Mouse (Mus musculus) stomach, postnatal 0 days (tissue): ENCODE measurements at regions not wholly inside any gene's neighbourhood (a gene's known extent, or its start where the extent isn't known, plus 50 kb on each side); places are given as distances from the start of the nearest gene placed in this dataset.
A peak's percentile ranks its signal among the peaks of the same experiment; 100 is the strongest.

ENCODE experiments used
- ATAC-seq: fragments of 200-750 bp; cut with Nextera tagmentation; 2 replicates; pipeline ENCODE4 v1.8.0; 2017; ENCODE audit not compliant: low FRiP score, low TSS enrichment
- DNase-seq: peaks from one replicate; pipeline ENCODE4 v3.0.0-alpha.2; 2016; ENCODE audit warnings: low spot score
- H3K27ac ChIP-seq: fragments of 300-500 bp; sonication (generic); replicated peaks from 2 replicates; pipeline ENCODE4 v1.5.1; 2014; ENCODE audit warnings: mild to moderate bottlenecking, control low read depth
- H3K27me3 ChIP-seq: fragments of 300-500 bp; sonication (generic); 2 replicates; pipeline ENCODE4 v1.6.1; 2014; ENCODE audit warnings: low read length; ENCODE audit not compliant: control insufficient read depth, insufficient read depth
- H3K36me3 ChIP-seq: fragments of 300-500 bp; sonication (generic); 2 replicates; pipeline ENCODE4 v1.6.1; 2014; ENCODE audit warnings: low read length, mixed read lengths; ENCODE audit not compliant: control insufficient read depth, insufficient read depth
- H3K4me1 ChIP-seq: fragments of 300-500 bp; sonication (generic); replicated peaks from 2 replicates; pipeline ENCODE4 v1.6.1; 2014; ENCODE audit warnings: antibody characterized with exemption; ENCODE audit not compliant: control insufficient read depth, insufficient read depth
- H3K4me2 ChIP-seq: fragments of 300-500 bp; sonication (generic); replicated peaks from 2 replicates; pipeline ENCODE4 v1.6.1; 2014; ENCODE audit warnings: low read depth, mild to moderate bottlenecking, control low read depth, moderate library complexity
- H3K4me3 ChIP-seq: fragments of 300-500 bp; sonication (generic); 2 replicates; pipeline ENCODE4 v1.5.1; 2014; ENCODE audit warnings: low read depth, low read length, control low read depth
- H3K9ac ChIP-seq: fragments of 300-500 bp; sonication (generic); 2 replicates; pipeline ENCODE4 v1.6.1; 2014; ENCODE audit warnings: mild to moderate bottlenecking, low read length, control low read depth, mixed read lengths
- H3K9me3 ChIP-seq: fragments of 300-500 bp; sonication (generic); 2 replicates; pipeline ENCODE4 v1.6.1; 2016; ENCODE audit warnings: low read length; ENCODE audit not compliant: control insufficient read depth
- CTCF ChIP-seq: IDR thresholded peaks from 2 replicates; pipeline ENCODE4 v1.5.1; 2016; ENCODE audit warnings: antibody characterized with exemption, low read depth, mild to moderate bottlenecking, moderate library complexity
- EP300 ChIP-seq: optimal IDR thresholded peaks from 2 replicates; pipeline ENCODE3; 2016; ENCODE audit warnings: antibody characterized with exemption
- WGBS: fragments of 180-500 bp; shearing (Covaris S2); extraction: QIAGEN DNeasy Blood & Tissue Kit; methylation state at CpG from one replicate; pipeline ENCODE4 v1.1.7; 2014; 5-methylcytosine and 5-hydroxymethylcytosine counted together

GRCm38 (mm10) chr17:79172328-79172727 lies 120.6 kb downstream of the Qpct start:
- Histone ChIP-seq H3K27me3 (no peaks in the 10 kb centered on the region), H3K27ac (no peak overlapping the region), H3K4me1 (no peaks in the 10 kb centered on the region), H3K4me2 (no peak overlapping the region), H3K36me3 (no peaks in the 10 kb centered on the region), H3K9me3 (no peaks in the 10 kb centered on the region), H3K9ac (no peak overlapping the region), H3K4me3 (no peak overlapping the region)
- 16% methylated on average over 2 of the region's 2 CpGs for WGBS
- peak; percentile 19 for DNase-seq
- peak; percentile 42; the same call in 1 of the 2 replicates for ATAC-seq
- TF ChIP-seq CTCF (no peak), EP300 (no peak)

DNA sequence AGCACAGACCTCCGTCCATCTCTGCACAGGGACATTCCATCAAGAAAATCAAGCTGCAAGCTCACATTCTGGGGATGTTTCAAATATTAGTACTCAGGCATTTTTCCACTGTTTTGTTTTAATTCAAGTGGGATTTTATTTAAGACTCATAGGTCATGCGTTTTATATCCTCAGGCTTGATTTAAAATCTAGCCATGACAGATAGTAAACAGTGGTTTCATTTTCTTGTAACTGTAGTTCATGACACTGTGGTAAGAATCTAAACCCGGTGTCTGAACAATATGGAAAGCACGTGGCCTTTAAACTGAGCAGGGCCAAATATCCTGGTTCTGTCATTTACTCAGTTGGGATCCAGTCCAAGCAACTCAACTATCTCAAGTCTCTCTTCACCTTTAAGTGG lies 119.0 kb downstream of the Qpct start:
- Histone ChIP-seq H3K36me3 (no peaks in the 10 kb centered on the region), H3K4me1 (no peaks in the 10 kb centered on the region), H3K27ac (no peak overlapping the region), H3K27me3 (no peaks in the 10 kb centered on the region), H3K9ac (no peak overlapping the region), H3K4me3 (no peak overlapping the region), H3K9me3 (no peaks in the 10 kb centered on the region), H3K4me2 (no peak overlapping the region)
- DNase-seq, result no peak
- no peak for ATAC-seq
- WGBS, result 53% methylated on average over 4 of the region's 4 CpGs
- TF ChIP-seq EP300, result no peak
- TF ChIP-seq CTCF, result no peak

DNA sequence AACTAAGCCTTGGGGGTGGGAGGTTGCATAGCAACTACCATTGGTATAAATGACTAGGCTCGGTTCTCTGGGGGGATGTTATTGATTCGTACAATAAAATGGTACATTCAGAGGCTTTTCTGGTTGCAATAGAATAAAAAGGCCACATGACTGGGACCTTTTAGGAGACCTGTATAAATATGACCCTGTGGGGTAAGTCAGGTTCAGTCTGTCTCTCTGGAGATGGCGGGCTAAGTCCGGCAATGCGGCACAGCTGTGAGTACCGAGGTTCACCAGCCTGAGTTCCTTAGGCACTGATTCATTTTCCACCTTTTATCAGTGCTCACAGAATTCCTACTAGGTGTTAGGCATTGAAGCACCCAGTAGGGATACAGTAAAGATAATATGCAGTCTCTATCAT lies 115.5 kb downstream of the Qpct start:
- no peak for TF ChIP-seq CTCF
- H3K4me3 ChIP-seq, result no peak overlapping the region
- no peak overlapping the region for H3K4me2 ChIP-seq
- H3K27me3 ChIP-seq, result no peaks in the 10 kb centered on the region
- H3K4me1 ChIP-seq, result no peaks in the 10 kb centered on the region
- no peak overlapping the region for H3K27ac ChIP-seq
- no peak for ATAC-seq
- no peaks in the 10 kb centered on the region for H3K9me3 ChIP-seq
- no peaks in the 10 kb centered on the region for H3K36me3 ChIP-seq
- WGBS, result 90% methylated on average over 6 of the region's 6 CpGs
- no peak overlapping the region for H3K9ac ChIP-seq
- DNase-seq, result no peak

DNA sequence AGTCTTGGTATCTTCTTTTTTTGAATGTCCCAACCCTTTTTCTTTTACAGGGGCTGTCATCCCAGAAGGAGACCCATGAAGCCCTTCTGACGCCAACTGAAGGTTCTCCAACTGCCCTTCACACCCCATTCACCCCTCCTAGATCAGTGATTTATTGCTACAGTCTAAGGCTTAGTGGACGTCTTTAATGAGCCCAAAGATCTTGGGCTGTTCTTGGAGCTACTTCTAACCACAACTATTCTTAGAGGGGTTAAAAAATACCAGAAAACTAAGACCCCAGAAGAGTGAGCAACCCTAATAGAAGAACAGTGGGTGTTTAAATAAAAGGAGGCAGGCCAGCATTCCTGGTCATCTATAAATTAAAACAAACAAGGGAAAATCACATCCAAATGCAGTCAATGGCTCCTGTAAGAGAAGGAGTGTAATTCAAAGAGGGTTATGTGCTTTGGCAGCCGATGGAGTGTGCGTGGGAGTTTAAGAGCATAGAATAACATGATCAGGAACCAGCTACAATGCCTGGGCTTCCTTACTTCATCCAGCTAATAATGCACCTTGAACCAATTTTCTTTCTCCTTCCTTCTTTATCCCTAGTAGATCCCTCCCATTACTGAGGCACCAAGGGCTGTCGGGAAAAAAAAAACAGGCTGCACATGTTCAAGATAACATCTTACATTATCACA lies 113.3 kb downstream of the Qpct start:
- Histone ChIP-seq H3K9ac (no peak overlapping the region), H3K36me3 (no peaks in the 10 kb centered on the region), H3K27ac (no peak overlapping the region), H3K4me3 (no peak overlapping the region), H3K4me2 (no peak overlapping the region), H3K4me1 (no peaks in the 10 kb centered on the region), H3K9me3 (no peaks in the 10 kb centered on the region), H3K27me3 (no peaks in the 10 kb centered on the region)
- DNase-seq, result no peak
- no peak for TF ChIP-seq CTCF
- no peak for TF ChIP-seq EP300
- 71% methylated on average over 5 of the region's 5 CpGs for WGBS
- ATAC-seq, result no peak

GRCm38 (mm10) chr17:79163983-79164382 lies 112.3 kb downstream of the Qpct start:
- no peak for ATAC-seq

DNA sequence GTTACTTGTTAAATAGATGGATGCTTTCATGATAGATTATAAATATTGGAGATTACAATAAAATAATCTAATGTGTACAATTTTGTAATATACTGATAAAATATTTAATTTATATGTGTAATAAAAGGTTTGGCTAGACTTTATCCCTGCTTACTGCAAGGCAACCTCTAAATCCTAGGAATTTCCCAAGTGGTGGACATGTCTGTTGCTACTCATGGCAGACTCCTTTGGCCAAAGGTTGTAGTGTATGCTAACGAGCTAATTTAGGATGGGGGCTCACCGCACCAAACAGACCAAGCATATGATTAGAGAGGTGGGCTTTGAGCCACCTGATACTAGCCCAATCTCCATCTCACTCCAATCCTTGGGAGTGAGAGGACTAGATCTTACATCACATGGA lies 102.4 kb downstream of the Qpct start:
- no peak overlapping the region for H3K27ac ChIP-seq
- TF ChIP-seq CTCF (no peak), EP300 (no peak)
- no peaks in the 10 kb centered on the region for H3K4me1 ChIP-seq
- no peak overlapping the region for H3K9ac ChIP-seq
- H3K9me3 ChIP-seq, result no peaks in the 10 kb centered on the region
- no peak overlapping the region for H3K4me3 ChIP-seq
- 55% methylated on average over 2 of the region's 2 CpGs for WGBS
- no peak for ATAC-seq
- no peaks in the 10 kb centered on the region for H3K36me3 ChIP-seq
- DNase-seq, result no peak
- H3K4me2 ChIP-seq, result no peak overlapping the region
- H3K27me3 ChIP-seq, result no peaks in the 10 kb centered on the region

More at GRCm38 (mm10) chr17:79163983-79164382, 112.3 kb downstream of the Qpct start:
- WGBS, result 47% methylated on average over 6 of the region's 6 CpGs
- no peak for DNase-seq
- Histone ChIP-seq H3K4me3 (no peak overlapping the region), H3K36me3 (no peaks in the 10 kb centered on the region), H3K9ac (no peak overlapping the region), H3K4me1 (no peaks in the 10 kb centered on the region), H3K27ac (no peak overlapping the region), H3K4me2 (no peak overlapping the region), H3K27me3 (no peaks in the 10 kb centered on the region), H3K9me3 (no peaks in the 10 kb centered on the region)
- no peak for TF ChIP-seq EP300
